Mouse (Mus musculus) lung, postnatal 0 days (tissue): ENCODE measurements around the gene Bcl6b. TPM values are rescaled to one million over a fixed set of nuclear protein-coding genes. Genes with fewer than 3 reads are reported as not detected.

Experiments used
- ATAC-seq: fragments of 200-750 bp; cut with Nextera tagmentation; 2 replicates; pipeline ENCODE4 v1.8.0; 2017; ENCODE audit warnings: moderate library complexity
- DNase-seq: peaks from one replicate; pipeline ENCODE4 v3.0.0-alpha.2; 2016; ENCODE audit warnings: low spot score
- H3K27ac ChIP-seq: fragments of 300-500 bp; sonication (generic); 2 replicates; pipeline ENCODE4 v1.5.1; 2014; ENCODE audit warnings: antibody characterized with exemption, mild to moderate bottlenecking, low read length, mixed read lengths
- H3K27me3 ChIP-seq: fragments of 300-500 bp; sonication (generic); replicated peaks from 2 replicates; pipeline ENCODE4 v1.6.1; 2014; ENCODE audit warnings: low read length, mixed read lengths; ENCODE audit not compliant: insufficient read depth
- H3K36me3 ChIP-seq: fragments of 300-500 bp; sonication (generic); 2 replicates; pipeline ENCODE4 v1.6.1; 2014; ENCODE audit warnings: low read length, mixed read lengths; ENCODE audit not compliant: insufficient read depth
- H3K4me1 ChIP-seq: fragments of 300-500 bp; sonication (generic); 2 replicates; pipeline ENCODE4 v1.6.1; 2014; ENCODE audit warnings: antibody characterized with exemption, low read depth, low read length, mixed read lengths; ENCODE audit not compliant: insufficient read depth
- H3K4me2 ChIP-seq: fragments of 300-500 bp; sonication (generic); replicated peaks from 2 replicates; pipeline ENCODE4 v1.6.1; 2014; ENCODE audit warnings: low read depth, mild to moderate bottlenecking, low read length, moderate library complexity, mixed read lengths
- H3K4me3 ChIP-seq: fragments of 300-500 bp; sonication (generic); 2 replicates; pipeline ENCODE4 v1.5.1; 2014; ENCODE audit warnings: low read depth, low read length
- H3K9ac ChIP-seq: fragments of 300-500 bp; sonication (generic); replicated peaks from 2 replicates; pipeline ENCODE4 v1.6.1; 2014; ENCODE audit warnings: low read depth, mild to moderate bottlenecking
- H3K9me3 ChIP-seq: fragments of 300-500 bp; sonication (generic); 2 replicates; pipeline ENCODE4 v1.6.1; 2016; ENCODE audit warnings: low read length, mixed read lengths
- CTCF ChIP-seq: IDR thresholded peaks from 2 replicates; pipeline ENCODE4 v1.5.1; 2016; ENCODE audit warnings: antibody characterized with exemption, mild to moderate bottlenecking
- EP300 ChIP-seq: IDR thresholded peaks from 2 replicates; pipeline ENCODE4 v1.6.1; 2016; ENCODE audit warnings: antibody characterized with exemption, mild to moderate bottlenecking, control low read depth
- WGBS: fragments of 180-500 bp; shearing (Covaris S2); extraction: QIAGEN DNeasy Blood & Tissue Kit; methylation state at CpG from one replicate; pipeline ENCODE4 v1.1.7; 2014; 5-methylcytosine and 5-hydroxymethylcytosine counted together
- polyA plus RNA-seq: library from polyadenylated mRNA; unstranded; fragments of >200 nt; fragmentation: Nextera tagmentation; extraction: Ambion mirVana; gene quantifications from 2 replicates; pipeline ENCODE4 v1.2.1, GENCODE M21; 2015

Gene Bcl6b
- polyA plus RNA-seq, 1 experiment from 2014 or later = 19.2 TPM

GRCm38 (mm10) chr11:70221603-70222500 lies 7.7 kb downstream of the Bcl6b start:
- Histone ChIP-seq H3K4me1 (peaks cover 16% of the 10 kb centered on the region; the same call in 1 of the 2 replicates), H3K27ac (peak overlapping the region; percentile 84), H3K36me3 (no peaks in the 10 kb centered on the region), H3K9ac (peak overlapping the region; percentile 56), H3K4me2 (peak overlapping the region; percentile 85), H3K9me3 (no peaks in the 10 kb centered on the region), H3K4me3 (peak overlapping the region; percentile 43), H3K27me3 (0 out of 2 replicates have a peak, but pooled peaks cover under 1% of the 10 kb centered on the region)
- TF ChIP-seq EP300 (no peak), CTCF (no peak)
- DNase-seq (peak; percentile 57), ATAC-seq (peak; percentile 21; the same call in 1 of the 2 replicates)
- WGBS = 13% methylated on average over 14 of the region's 14 CpGs

GRCm38 (mm10) chr11:70220731-70221602 lies 8.6 kb downstream of the Bcl6b start, which contains the start of gene Slc16a13:
Slc16a13 (minus strand) TSS chr11:70221064.
- TF ChIP-seq CTCF = no peak
- no peak for TF ChIP-seq EP300
- under 1% methylated on average over 28 of the region's 28 CpGs for WGBS
- 0 out of 2 replicates have a peak, but pooled peaks cover 8% of the 10 kb centered on the region for H3K27me3 ChIP-seq

GRCm38 (mm10) chr11:70220323-70220722 lies 9.3 kb downstream of the Bcl6b start:
- Histone ChIP-seq H3K4me3 (peak overlapping the region; percentile 43), H3K4me1 (peaks cover 14% of the 10 kb centered on the region; the same call in 1 of the 2 replicates), H3K4me2 (peak overlapping the region; percentile 85), H3K36me3 (no peaks in the 10 kb centered on the region), H3K27me3 (peaks cover 14% of the 10 kb centered on the region), H3K9ac (peak overlapping the region; percentile 55), H3K9me3 (no peaks in the 10 kb centered on the region), H3K27ac (0 out of 2 replicates have a peak overlapping the region, but pooled peaks have one; percentile 34)
- WGBS = 3% methylated on average over 24 of the region's 24 CpGs
- no peak for DNase-seq
- TF ChIP-seq EP300 (no peak), CTCF (no peak)
- no peak for ATAC-seq

More at GRCm38 (mm10) chr11:70220731-70221602, 8.6 kb downstream of the Bcl6b start, which contains the start of gene Slc16a13:
- peak within 1 kb of the TSS; percentile 84 for H3K27ac ChIP-seq
- peak within 1 kb of the TSS; percentile 56 for H3K9ac ChIP-seq
- DNase-seq = peak; percentile 97
- H3K4me1 ChIP-seq = peaks cover 14% of the 10 kb centered on the region; the same call in 1 of the 2 replicates
- H3K9me3 ChIP-seq = no peaks in the 10 kb centered on the region
- peak; percentile 96 for ATAC-seq
- peak within 1 kb of the TSS; percentile 85 for H3K4me2 ChIP-seq
- no peaks in the 10 kb centered on the region for H3K36me3 ChIP-seq
- peak within 1 kb of the TSS; percentile 43 for H3K4me3 ChIP-seq

GRCm38 (mm10) chr11:70219873-70220272 lies 9.7 kb downstream of the Bcl6b start:
- DNase-seq = no peak
- Histone ChIP-seq H3K27me3 (peaks cover 18% of the 10 kb centered on the region), H3K27ac (no peak overlapping the region), H3K4me3 (peak overlapping the region; percentile 43), H3K36me3 (no peaks in the 10 kb centered on the region), H3K9ac (no peak overlapping the region), H3K4me2 (peak overlapping the region; percentile 85), H3K4me1 (peaks cover 14% of the 10 kb centered on the region; the same call in 1 of the 2 replicates), H3K9me3 (no peaks in the 10 kb centered on the region)
- no peak for TF ChIP-seq EP300
- no peak for ATAC-seq
- 64% methylated on average over 7 of the region's 7 CpGs for WGBS

GRCm38 (mm10) chr11:70218741-70219470 lies 10.7 kb downstream of the Bcl6b start:
- H3K4me3 ChIP-seq = no peak overlapping the region
- peaks cover 24% of the 10 kb centered on the region; the same call in 1 of the 2 replicates for H3K4me1 ChIP-seq
- H3K9ac ChIP-seq = no peak overlapping the region
- H3K27ac ChIP-seq = no peak overlapping the region
- peaks cover 27% of the 10 kb centered on the region for H3K27me3 ChIP-seq
- TF ChIP-seq EP300 (no peak), CTCF (no peak)
- ATAC-seq (no peak), DNase-seq (no peak)
- WGBS = 88% methylated on average over 15 of the region's 15 CpGs
- no peak overlapping the region for H3K4me2 ChIP-seq
- no peaks in the 10 kb centered on the region for H3K9me3 ChIP-seq
- H3K36me3 ChIP-seq = no peaks in the 10 kb centered on the region
